Mouse (Mus musculus): ENCODE measurements around the gene Ttll7. TPM values are rescaled to one million over a fixed set of nuclear protein-coding genes. Genes with fewer than 3 reads are reported as not detected.

The Ttll7 gene
- polyA plus RNA-seq, 1 experiment from 2014 or later = 1.8 TPM

- H3K9ac ChIP-seq (replicated peaks; ENCODE audit: low read length) = no peak overlapping the region
- no peak overlapping the region for H3K4me3 ChIP-seq (ENCODE audit: low read length)
- peaks cover 8% of the 10 kb centered on the region; the same call in 1 of the 2 replicates for H3K4me1 ChIP-seq (ENCODE audit: insufficient read depth, low read length)
- H3K9me3 ChIP-seq (ENCODE audit: low read length) = no peaks in the 10 kb centered on the region
- no peak for ATAC-seq (ENCODE audit: low FRiP score, low TSS enrichment)
- no peak overlapping the region for H3K4me2 ChIP-seq (replicated peaks; ENCODE audit: low read depth, low read length)
- H3K36me3 ChIP-seq (ENCODE audit: insufficient read depth, low read length) = no peaks in the 10 kb centered on the region
- 90% methylated on average over 7 of the region's 7 CpGs for WGBS
- H3K27me3 ChIP-seq (ENCODE audit: insufficient read depth, low read length) = no peaks in the 10 kb centered on the region
- H3K27ac ChIP-seq (ENCODE audit: low read length) = no peak overlapping the region
These were observed 2.8 kb upstream of the Ttll7 start for GRCm38 (mm10) chr3:146849360-146849759.

- Histone ChIP-seq H3K9ac (replicated peaks; ENCODE audit: low read length) (no peak overlapping the region), H3K36me3 (ENCODE audit: insufficient read depth, low read length) (no peaks in the 10 kb centered on the region), H3K4me1 (ENCODE audit: insufficient read depth, low read length) (peaks cover 8% of the 10 kb centered on the region; the same call in 1 of the 2 replicates), H3K9me3 (ENCODE audit: low read length) (no peaks in the 10 kb centered on the region), H3K27ac (ENCODE audit: low read length) (no peak overlapping the region), H3K4me2 (replicated peaks; ENCODE audit: low read depth, low read length) (no peak overlapping the region), H3K27me3 (ENCODE audit: insufficient read depth, low read length) (no peaks in the 10 kb centered on the region), H3K4me3 (ENCODE audit: low read length) (no peak overlapping the region)
- no peak for ATAC-seq (ENCODE audit: low FRiP score, low TSS enrichment)
- WGBS = 82% methylated on average over 7 of the region's 7 CpGs
These were observed 2.4 kb downstream of the Ttll7 start for GRCm38 (mm10) chr3:146854473-146855087.

DNA sequence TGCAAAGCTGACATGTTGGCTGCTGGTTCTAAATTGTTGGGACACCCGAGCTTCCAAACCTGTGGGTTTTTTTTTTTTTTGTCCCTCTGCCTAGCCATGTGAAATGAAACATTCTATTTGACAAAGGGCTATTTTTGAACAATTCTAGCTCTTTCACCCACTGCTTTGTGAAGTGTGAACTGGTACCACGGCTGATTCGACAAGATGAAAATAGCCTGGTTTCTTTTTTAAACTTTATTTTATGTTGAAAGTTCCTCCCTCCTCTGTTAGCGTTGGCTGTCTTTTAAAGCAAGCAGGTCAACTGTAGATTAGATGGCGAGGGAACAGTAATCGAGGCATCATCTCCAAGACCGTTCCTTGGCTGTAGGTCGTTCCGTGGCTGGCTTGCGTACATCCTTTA is 5.2 kb downstream of the Ttll7 start:
- H3K27ac ChIP-seq (ENCODE audit: low read length) = no peak overlapping the region
- no peak for ATAC-seq (ENCODE audit: low FRiP score, low TSS enrichment)
- no peak overlapping the region for H3K4me2 ChIP-seq (replicated peaks; ENCODE audit: low read depth, low read length)
- H3K9ac ChIP-seq (replicated peaks; ENCODE audit: low read length) = no peak overlapping the region
- 85% methylated on average over 10 of the region's 10 CpGs for WGBS
- H3K36me3 ChIP-seq (ENCODE audit: insufficient read depth, low read length) = no peaks in the 10 kb centered on the region
- H3K4me3 ChIP-seq (ENCODE audit: low read length) = no peak overlapping the region
- H3K9me3 ChIP-seq (ENCODE audit: low read length) = no peaks in the 10 kb centered on the region
- H3K4me1 ChIP-seq (ENCODE audit: insufficient read depth, low read length) = peaks cover 3% of the 10 kb centered on the region; the same call in 1 of the 2 replicates
- H3K27me3 ChIP-seq (ENCODE audit: insufficient read depth, low read length) = no peaks in the 10 kb centered on the region

GRCm38 (mm10) chr3:146860308-146860707 is 8.1 kb downstream of the Ttll7 start:
- H3K4me1 ChIP-seq (ENCODE audit: insufficient read depth, low read length) = no peaks in the 10 kb centered on the region
- H3K9me3 ChIP-seq (ENCODE audit: low read length) = no peaks in the 10 kb centered on the region
- H3K4me2 ChIP-seq (replicated peaks; ENCODE audit: low read depth, low read length) = no peak overlapping the region
- H3K27ac ChIP-seq (ENCODE audit: low read length) = no peak overlapping the region
- H3K36me3 ChIP-seq (ENCODE audit: insufficient read depth, low read length) = no peaks in the 10 kb centered on the region
- H3K27me3 ChIP-seq (ENCODE audit: insufficient read depth, low read length) = no peaks in the 10 kb centered on the region
- 84% methylated on average over 2 of the region's 2 CpGs for WGBS
- no peak overlapping the region for H3K9ac ChIP-seq (replicated peaks; ENCODE audit: low read length)
- H3K4me3 ChIP-seq (ENCODE audit: low read length) = no peak overlapping the region
- no peak for ATAC-seq (ENCODE audit: low FRiP score, low TSS enrichment)

- WGBS = 37% methylated on average over 4 of the region's 4 CpGs
- ATAC-seq (ENCODE audit: low FRiP score, low TSS enrichment) = no peak
- no peak overlapping the region for H3K27ac ChIP-seq (ENCODE audit: low read length)
These were observed 14.4 kb downstream of the Ttll7 start for GRCm38 (mm10) chr3:146866563-146866962.

DNA sequence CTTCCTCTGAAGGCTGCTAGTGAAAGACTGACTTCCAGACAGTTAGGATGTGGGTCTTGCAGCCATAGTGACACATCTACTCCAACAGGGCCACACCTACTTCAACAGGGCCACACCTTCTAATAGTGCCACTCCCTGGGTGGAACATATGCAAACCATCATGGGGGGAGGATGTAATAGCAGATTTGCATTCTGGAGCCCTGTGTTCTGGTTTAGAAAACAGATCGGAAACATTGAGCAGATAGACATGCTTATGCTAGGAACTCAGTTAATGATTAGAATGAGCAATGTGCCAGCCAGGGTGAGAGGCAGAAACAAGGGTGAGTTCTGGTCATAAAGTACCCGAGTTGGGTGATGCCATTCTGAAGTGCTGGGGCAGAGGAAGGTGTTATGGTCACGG is 19.8 kb downstream of the Ttll7 start:
- Histone ChIP-seq H3K4me1 (ENCODE audit: insufficient read depth, low read length) (0 out of 2 replicates have a peak, but pooled peaks cover 3% of the 10 kb centered on the region), H3K9me3 (ENCODE audit: low read length) (no peaks in the 10 kb centered on the region), H3K4me3 (ENCODE audit: low read length) (no peak overlapping the region), H3K4me2 (replicated peaks; ENCODE audit: low read depth, low read length) (no peak overlapping the region), H3K27ac (ENCODE audit: low read length) (no peak overlapping the region), H3K36me3 (ENCODE audit: insufficient read depth, low read length) (no peaks in the 10 kb centered on the region), H3K27me3 (ENCODE audit: insufficient read depth, low read length) (no peaks in the 10 kb centered on the region), H3K9ac (replicated peaks; ENCODE audit: low read length) (no peak overlapping the region)
- 81% methylated on average over 3 of the region's 3 CpGs for WGBS
- ATAC-seq (ENCODE audit: low FRiP score, low TSS enrichment) = no peak

More at GRCm38 (mm10) chr3:146866563-146866962, 14.4 kb downstream of the Ttll7 start:
- no peaks in the 10 kb centered on the region for H3K9me3 ChIP-seq (ENCODE audit: low read length)
- H3K4me3 ChIP-seq (ENCODE audit: low read length) = no peak overlapping the region
- H3K9ac ChIP-seq (replicated peaks; ENCODE audit: low read length) = no peak overlapping the region
- H3K4me1 ChIP-seq (ENCODE audit: insufficient read depth, low read length) = no peaks in the 10 kb centered on the region
- H3K27me3 ChIP-seq (ENCODE audit: insufficient read depth, low read length) = no peaks in the 10 kb centered on the region
- no peaks in the 10 kb centered on the region for H3K36me3 ChIP-seq (ENCODE audit: insufficient read depth, low read length)
- H3K4me2 ChIP-seq (replicated peaks; ENCODE audit: low read depth, low read length) = no peak overlapping the region

GRCm38 (mm10) chr3:146875929-146876328 is 23.8 kb downstream of the Ttll7 start:
- Histone ChIP-seq H3K27me3 (ENCODE audit: insufficient read depth, low read length) (no peaks in the 10 kb centered on the region), H3K9me3 (ENCODE audit: low read length) (0 out of 2 replicates have a peak, but pooled peaks cover 4% of the 10 kb centered on the region), H3K27ac (ENCODE audit: low read length) (no peak overlapping the region), H3K36me3 (ENCODE audit: insufficient read depth, low read length) (no peaks in the 10 kb centered on the region), H3K4me3 (ENCODE audit: low read length) (no peak overlapping the region), H3K4me2 (replicated peaks; ENCODE audit: low read depth, low read length) (no peak overlapping the region), H3K4me1 (ENCODE audit: insufficient read depth, low read length) (0 out of 2 replicates have a peak, but pooled peaks cover 3% of the 10 kb centered on the region), H3K9ac (replicated peaks; ENCODE audit: low read length) (no peak overlapping the region)
- WGBS = 55% methylated on average over 2 of the region's 2 CpGs
- no peak for ATAC-seq (ENCODE audit: low FRiP score, low TSS enrichment)

DNA sequence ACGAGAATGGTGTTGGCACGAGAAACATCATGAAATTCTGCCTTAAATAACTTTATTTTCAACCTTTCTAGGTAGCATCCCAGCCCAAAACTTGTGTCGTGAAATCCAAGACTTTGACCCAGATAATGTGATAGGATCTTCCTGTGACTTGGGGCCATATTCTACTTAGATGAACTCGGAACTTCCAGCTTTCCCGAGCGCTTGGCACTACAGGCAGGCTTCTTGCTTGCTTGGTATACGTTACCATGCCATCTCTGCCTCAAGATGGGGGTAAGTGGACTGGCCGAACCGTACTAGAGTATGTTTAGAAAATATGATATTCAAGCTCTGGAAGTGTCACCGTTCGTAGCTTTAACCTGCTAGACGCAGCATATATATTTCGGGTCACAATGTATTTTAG is 41.8 kb downstream of the Ttll7 start:
- ATAC-seq (ENCODE audit: low FRiP score, low TSS enrichment) = no peak
- Histone ChIP-seq H3K4me2 (replicated peaks; ENCODE audit: low read depth, low read length) (no peak overlapping the region), H3K36me3 (ENCODE audit: insufficient read depth, low read length) (no peaks in the 10 kb centered on the region), H3K4me1 (ENCODE audit: insufficient read depth, low read length) (no peaks in the 10 kb centered on the region), H3K9me3 (ENCODE audit: low read length) (no peaks in the 10 kb centered on the region), H3K9ac (replicated peaks; ENCODE audit: low read length) (no peak overlapping the region), H3K27me3 (ENCODE audit: insufficient read depth, low read length) (no peaks in the 10 kb centered on the region), H3K4me3 (ENCODE audit: low read length) (no peak overlapping the region), H3K27ac (ENCODE audit: low read length) (no peak overlapping the region)
- WGBS = 88% methylated on average over 13 of the region's 13 CpGs

GRCm38 (mm10) chr3:146896581-146896980 is 44.4 kb downstream of the Ttll7 start:
- Histone ChIP-seq H3K4me1 (ENCODE audit: insufficient read depth, low read length) (no peaks in the 10 kb centered on the region), H3K4me3 (ENCODE audit: low read length) (no peak overlapping the region), H3K4me2 (replicated peaks; ENCODE audit: low read depth, low read length) (no peak overlapping the region), H3K27me3 (ENCODE audit: insufficient read depth, low read length) (no peaks in the 10 kb centered on the region), H3K9me3 (ENCODE audit: low read length) (no peaks in the 10 kb centered on the region), H3K9ac (replicated peaks; ENCODE audit: low read length) (no peak overlapping the region), H3K36me3 (ENCODE audit: insufficient read depth, low read length) (no peaks in the 10 kb centered on the region), H3K27ac (ENCODE audit: low read length) (no peak overlapping the region)
- WGBS = 84% methylated on average over 8 of the region's 8 CpGs
- ATAC-seq (ENCODE audit: low FRiP score, low TSS enrichment) = no peak

DNA sequence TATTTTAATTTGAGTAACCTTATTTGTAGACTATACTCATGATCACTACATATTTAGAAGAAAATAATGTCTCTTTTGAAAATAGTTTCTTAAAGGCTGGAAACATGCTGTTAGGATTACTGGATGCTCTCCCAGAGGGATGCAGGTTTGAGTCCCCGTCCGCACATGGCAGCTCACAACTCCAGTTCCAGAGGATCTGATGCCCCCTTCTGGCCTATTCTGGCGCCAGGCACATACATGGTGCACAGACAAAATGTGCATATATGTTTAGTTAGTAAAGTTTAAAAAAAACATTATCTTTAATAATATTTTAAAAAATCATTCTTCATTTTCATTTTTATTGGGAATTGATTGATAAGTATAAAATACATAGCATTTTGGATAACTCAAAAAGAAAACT is 47.9 kb downstream of the Ttll7 start:
- 87% methylated on average over 3 of the region's 3 CpGs for WGBS
- no peak overlapping the region for H3K4me2 ChIP-seq (replicated peaks; ENCODE audit: low read depth, low read length)

More for the DNA sequence above, 47.9 kb downstream of the Ttll7 start:
- Histone ChIP-seq H3K9ac (replicated peaks; ENCODE audit: low read length) (no peak overlapping the region), H3K27ac (ENCODE audit: low read length) (no peak overlapping the region), H3K36me3 (ENCODE audit: insufficient read depth, low read length) (no peaks in the 10 kb centered on the region), H3K9me3 (ENCODE audit: low read length) (no peaks in the 10 kb centered on the region), H3K4me1 (ENCODE audit: insufficient read depth, low read length) (no peaks in the 10 kb centered on the region), H3K27me3 (ENCODE audit: insufficient read depth, low read length) (no peaks in the 10 kb centered on the region), H3K4me3 (ENCODE audit: low read length) (no peak overlapping the region)
- no peak for ATAC-seq (ENCODE audit: low FRiP score, low TSS enrichment)
